Mouse (Mus musculus) small intestine, adult 2 months (tissue): ENCODE data around the gene Irf1. TPM values are rescaled to one million over a fixed set of nuclear protein-coding genes. Genes with fewer than 3 reads are reported as not detected.
"Not testable (repeated sequence)": the region's sequence is repeated elsewhere in the genome, so short reads cannot be mapped to it uniquely, and the experiment has no call there.

Experiments used
- H3K27ac ChIP-seq: fragments of 200-500 bp; 2 replicates; pipeline ENCODE4 v1.5.1; 2012; ENCODE audit warnings: low read depth, low read length, control low read depth, inconsistent platforms; ENCODE audit not compliant: insufficient read depth
- H3K27me3 ChIP-seq: fragments of 200-500 bp; 2 replicates; pipeline ENCODE4 v1.6.1; 2012; ENCODE audit warnings: mild to moderate bottlenecking, moderate library complexity, low read length, inconsistent platforms; ENCODE audit not compliant: control insufficient read depth, insufficient read depth
- H3K36me3 ChIP-seq: fragments of 200-500 bp; 2 replicates; pipeline ENCODE4 v1.6.1; 2012; ENCODE audit warnings: mild to moderate bottlenecking, low read length, control low read depth, inconsistent platforms; ENCODE audit not compliant: control insufficient read depth, insufficient read depth
- H3K4me1 ChIP-seq: fragments of 200-500 bp; 2 replicates; pipeline ENCODE4 v1.6.1; 2012; ENCODE audit warnings: low read length, inconsistent platforms, mixed read lengths; ENCODE audit not compliant: control insufficient read depth, insufficient read depth, insufficient read length
- H3K4me3 ChIP-seq: fragments of 200-500 bp; 2 replicates; pipeline ENCODE4 v1.5.1; 2012; ENCODE audit warnings: low read depth, mild to moderate bottlenecking, control low read depth, inconsistent platforms, low read length, moderate library complexity
- CTCF ChIP-seq: fragments of 200-500 bp; IDR thresholded peaks from 2 replicates; pipeline ENCODE4 v1.5.1; 2012; ENCODE audit warnings: low read depth, mild to moderate bottlenecking, control low read depth, inconsistent platforms, low read length, moderate library complexity, mixed read lengths; ENCODE audit not compliant: insufficient replicate concordance, insufficient read length; ENCODE audit errors: extremely low read depth
- POLR2A ChIP-seq: fragments of 200-500 bp; IDR thresholded peaks from 2 replicates; pipeline ENCODE4 v1.6.1; 2012; ENCODE audit warnings: low read depth, mild to moderate bottlenecking, control low read depth, inconsistent platforms, low read length, moderate library complexity
- WGBS: fragments of 180-500 bp; shearing (Covaris S2); methylation state at CpG from one replicate; pipeline ENCODE4 v1.1.7; 2018; 5-methylcytosine and 5-hydroxymethylcytosine counted together
- polyA plus RNA-seq: library from polyadenylated mRNA; depleted of rRNA; stranded (reverse); fragments of >200 nt; gene quantifications from 2 replicates; pipeline ENCODE4 v1.2.3, GENCODE M21; 2012

Irf1 gene
- polyA plus RNA-seq, 1 experiment = 233 TPM

GRCm38 (mm10) chr11:53749306-53749705 is 20.5 kb upstream of the Irf1 start:
- TF ChIP-seq CTCF = no peak
- no peak for TF ChIP-seq POLR2A
- Histone ChIP-seq H3K27me3 (no peaks in the 10 kb centered on the region), H3K4me3 (no peak overlapping the region), H3K4me1 (no peaks in the 10 kb centered on the region), H3K36me3 (no peaks in the 10 kb centered on the region), H3K27ac (no peak overlapping the region)
- WGBS = 83% methylated on average over 4 of the region's 4 CpGs

GRCm38 (mm10) chr11:53749716-53750352 is 20.0 kb upstream of the Irf1 start:
- no peak overlapping the region for H3K4me3 ChIP-seq
- no peak overlapping the region for H3K27ac ChIP-seq
- H3K4me1 ChIP-seq = no peaks in the 10 kb centered on the region
- no peaks in the 10 kb centered on the region for H3K36me3 ChIP-seq
- TF ChIP-seq POLR2A (no peak), CTCF (no peak)
- 82% methylated on average over 5 of the region's 5 CpGs for WGBS
- no peaks in the 10 kb centered on the region for H3K27me3 ChIP-seq

- no peak for TF ChIP-seq POLR2A
- TF ChIP-seq CTCF = no peak
- peaks cover 29% of the 10 kb centered on the region for H3K4me1 ChIP-seq
- no peak overlapping the region for H3K27ac ChIP-seq
- no peaks in the 10 kb centered on the region for H3K27me3 ChIP-seq
- WGBS = 76% methylated on average over 12 of the region's 12 CpGs
- no peak overlapping the region for H3K4me3 ChIP-seq
- no peaks in the 10 kb centered on the region for H3K36me3 ChIP-seq
These were observed 14.7 kb upstream of the Irf1 start for GRCm38 (mm10) chr11:53755011-53755595.

DNA sequence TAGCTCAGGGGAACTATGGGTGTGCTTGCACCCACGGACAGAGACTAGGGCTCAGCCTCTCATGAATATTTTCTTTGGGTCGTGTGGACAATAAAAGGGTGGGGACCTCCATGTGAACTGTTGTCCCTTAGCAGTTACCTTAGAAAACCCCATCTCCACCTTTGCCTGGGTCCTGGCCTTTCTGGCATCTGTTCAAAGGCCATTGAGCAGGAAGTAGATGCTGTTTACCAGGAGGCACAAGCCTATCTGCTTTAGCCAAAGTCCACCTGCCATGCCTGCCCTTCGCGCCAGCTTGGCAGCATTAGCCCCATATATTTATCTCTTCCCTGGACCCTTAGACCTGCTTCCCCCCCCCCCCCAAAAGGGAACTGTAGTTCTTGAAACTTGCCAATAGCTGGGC is 12.2 kb upstream of the Irf1 start:
- peaks cover 43% of the 10 kb centered on the region for H3K4me1 ChIP-seq
- H3K27me3 ChIP-seq = no peaks in the 10 kb centered on the region
- H3K4me3 ChIP-seq = no peak overlapping the region
- WGBS = 32% methylated on average over 4 of the region's 4 CpGs
- H3K36me3 ChIP-seq = no peaks in the 10 kb centered on the region
- H3K27ac ChIP-seq = peak overlapping the region; percentile 99
- TF ChIP-seq CTCF = no peak
- TF ChIP-seq POLR2A = no peak

GRCm38 (mm10) chr11:53758033-53758432 is 11.8 kb upstream of the Irf1 start:
- not testable (repeated sequence) for H3K27me3 ChIP-seq, H3K36me3 ChIP-seq, H3K4me3 ChIP-seq
- WGBS = 43% methylated on average over 9 of the region's 9 CpGs
- TF ChIP-seq CTCF = peak; percentile 40; the same call in 1 of the 2 replicates
- peaks cover 46% of the 10 kb centered on the region for H3K4me1 ChIP-seq
- peak overlapping the region; percentile 99 for H3K27ac ChIP-seq

DNA sequence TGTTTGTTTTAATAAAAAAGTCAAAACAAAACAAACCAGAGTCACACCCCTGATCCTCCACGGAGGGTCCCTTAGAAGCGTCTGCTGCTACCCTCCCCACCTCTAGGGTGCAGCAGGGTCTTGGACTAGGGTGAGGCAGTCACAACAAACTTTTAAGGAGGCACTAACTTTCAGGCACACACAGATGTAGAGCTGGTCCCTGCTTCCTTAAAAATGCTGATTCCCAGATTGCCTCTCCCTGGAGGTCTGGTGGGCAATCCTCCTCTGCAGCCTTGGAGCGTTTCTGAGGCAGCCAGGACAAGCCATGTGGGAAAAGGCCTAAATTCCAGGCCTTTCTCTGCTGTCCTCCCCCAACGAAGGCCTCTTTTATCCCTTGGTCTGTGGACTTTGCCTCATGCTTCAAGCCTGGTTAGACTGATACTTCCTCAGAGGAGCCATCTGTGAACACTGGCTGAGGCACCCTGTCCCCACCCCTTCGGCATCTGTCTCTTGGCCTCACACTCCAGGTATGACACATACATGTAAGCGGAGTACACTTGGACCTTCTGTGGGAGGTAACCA is 10.9 kb upstream of the Irf1 start:
- H3K4me1 ChIP-seq = peaks cover 54% of the 10 kb centered on the region

More for the DNA sequence above, 10.9 kb upstream of the Irf1 start:
- no peaks in the 10 kb centered on the region for H3K36me3 ChIP-seq
- no peaks in the 10 kb centered on the region for H3K27me3 ChIP-seq
- H3K27ac ChIP-seq = peak overlapping the region; percentile 99
- H3K4me3 ChIP-seq = no peak overlapping the region
- TF ChIP-seq POLR2A = peak; percentile 50; the same call in 1 of the 2 replicates
- TF ChIP-seq CTCF = peak; percentile 37; the same call in 1 of the 2 replicates
- WGBS = 21% methylated on average over 6 of the region's 6 CpGs
